Mouse (Mus musculus): ENCODE measurements at regions not wholly inside any gene's neighbourhood (a gene's known extent, or its start where the extent isn't known, plus 50 kb on each side); places are given as distances from the start of the nearest gene placed in this dataset.
A peak's percentile ranks its signal among the peaks of the same experiment; 100 is the strongest.

DNA sequence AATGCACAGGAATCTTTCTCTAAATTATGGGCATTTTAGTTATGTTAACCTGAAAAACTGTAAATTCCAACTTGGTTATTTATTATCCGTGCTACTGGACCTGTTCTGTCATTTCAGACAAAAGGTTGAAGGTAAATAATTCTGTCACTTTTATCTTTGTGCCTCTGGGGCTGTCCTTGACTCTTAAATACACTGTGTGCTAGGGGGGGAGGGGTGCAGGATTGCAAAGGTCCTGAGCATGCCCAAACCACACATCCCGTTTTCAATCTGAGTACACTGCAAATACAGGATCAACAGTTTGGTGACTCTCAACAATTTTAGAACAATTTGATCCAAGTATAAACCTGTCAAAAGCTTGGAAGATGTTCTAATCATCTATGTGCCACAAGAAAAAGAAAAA is 227.4 kb upstream of the Pabpc6 start:
- no peak for ATAC-seq (ENCODE audit: low FRiP score)
- H3K9me3 ChIP-seq (ENCODE audit: control insufficient read depth, low read length) = no peaks in the 10 kb centered on the region
- no peak overlapping the region for H3K27ac ChIP-seq (ENCODE audit: low read depth, low read length)
- no peaks in the 10 kb centered on the region for H3K36me3 ChIP-seq (ENCODE audit: control insufficient read depth, insufficient read depth, low read length)
- no peaks in the 10 kb centered on the region for H3K27me3 ChIP-seq (ENCODE audit: control insufficient read depth, insufficient read depth, low read length)
- H3K4me3 ChIP-seq (ENCODE audit: low read depth, low read length) = no peak overlapping the region
- H3K4me2 ChIP-seq = no peak overlapping the region
- WGBS = 58% methylated on average over 2 of the region's 2 CpGs
- H3K4me1 ChIP-seq (ENCODE audit: control insufficient read depth, insufficient read depth, low read length) = peaks cover 19% of the 10 kb centered on the region
- DNase-seq (ENCODE audit: low spot score, missing footprints) = no peak
- H3K9ac ChIP-seq (ENCODE audit: low read length) = no peak overlapping the region

DNA sequence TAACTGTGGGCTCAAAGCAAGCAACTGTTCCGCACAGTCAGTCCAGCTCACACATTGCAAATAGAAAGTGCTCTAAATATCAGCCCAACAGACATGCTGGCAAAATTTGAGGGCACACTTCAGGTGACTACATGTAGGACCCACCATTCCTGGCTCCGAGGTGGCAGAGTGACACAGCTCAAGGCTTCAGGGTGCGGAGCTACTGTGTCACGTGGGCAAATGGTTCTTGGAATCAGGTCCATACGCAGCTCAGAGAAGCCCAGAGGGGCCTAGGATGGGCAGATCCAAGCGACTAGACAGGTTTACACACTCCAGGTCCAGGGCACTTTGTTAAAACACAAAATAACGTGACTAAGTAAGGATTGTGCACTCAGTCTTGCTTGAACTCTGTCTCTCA is 226.2 kb upstream of the Pabpc6 start:
- Histone ChIP-seq H3K27me3 (ENCODE audit: control insufficient read depth, insufficient read depth, low read length) (no peaks in the 10 kb centered on the region), H3K4me3 (ENCODE audit: low read depth, low read length) (no peak overlapping the region), H3K36me3 (ENCODE audit: control insufficient read depth, insufficient read depth, low read length) (no peaks in the 10 kb centered on the region), H3K4me1 (ENCODE audit: control insufficient read depth, insufficient read depth, low read length) (peaks cover 19% of the 10 kb centered on the region), H3K4me2 (no peak overlapping the region), H3K9me3 (ENCODE audit: control insufficient read depth, low read length) (no peaks in the 10 kb centered on the region), H3K9ac (ENCODE audit: low read length) (no peak overlapping the region), H3K27ac (ENCODE audit: low read depth, low read length) (no peak overlapping the region)
- WGBS = 77% methylated on average over 7 of the region's 7 CpGs
- ATAC-seq (ENCODE audit: low FRiP score) (no peak), DNase-seq (ENCODE audit: low spot score, missing footprints) (no peak)

DNA sequence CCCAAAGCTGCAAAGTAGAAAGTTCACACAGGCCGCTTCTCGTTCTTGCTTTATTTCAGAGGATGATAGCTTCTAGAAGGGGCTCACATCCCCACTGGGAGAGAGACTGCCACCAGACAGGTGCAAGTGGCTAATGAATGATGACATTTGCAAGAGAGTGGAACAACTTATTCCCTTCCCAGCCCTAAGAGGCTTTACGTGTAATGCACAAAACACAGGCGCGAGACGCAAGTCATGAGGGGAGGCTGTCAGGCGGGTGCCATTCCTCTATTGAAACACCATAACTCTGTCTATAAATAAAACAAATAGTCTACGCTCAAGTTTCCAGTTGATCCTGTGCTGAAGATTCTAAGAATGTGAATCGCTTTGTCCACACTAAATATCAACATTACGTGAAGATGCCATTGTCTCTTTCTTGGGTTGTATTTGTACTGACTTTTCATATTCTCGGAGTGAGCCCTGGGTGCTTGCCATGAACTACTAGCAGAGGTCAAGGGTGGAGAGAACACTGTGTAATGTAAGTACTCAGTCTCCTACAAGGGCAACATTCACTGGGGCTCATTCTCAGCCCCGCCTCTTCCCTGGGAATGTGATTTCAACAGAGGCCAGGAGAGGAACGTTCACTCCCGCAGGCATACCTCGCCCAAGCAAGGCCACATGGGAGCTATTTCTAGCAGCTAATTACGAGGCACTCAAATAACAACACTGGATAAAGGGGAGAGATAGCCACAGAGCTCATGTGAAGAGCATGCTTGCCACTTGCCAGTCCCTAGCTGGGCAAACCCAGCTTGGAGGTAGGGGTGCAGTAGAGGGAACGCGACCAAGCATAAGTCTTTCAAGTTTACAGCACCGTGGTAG is 225.5 kb upstream of the Pabpc6 start:
- WGBS = 76% methylated on average over 19 of the region's 19 CpGs
- Histone ChIP-seq H3K27ac (ENCODE audit: low read depth, low read length) (no peak overlapping the region), H3K9ac (ENCODE audit: low read length) (no peak overlapping the region), H3K36me3 (ENCODE audit: control insufficient read depth, insufficient read depth, low read length) (no peaks in the 10 kb centered on the region), H3K27me3 (ENCODE audit: control insufficient read depth, insufficient read depth, low read length) (no peaks in the 10 kb centered on the region), H3K9me3 (ENCODE audit: control insufficient read depth, low read length) (no peaks in the 10 kb centered on the region), H3K4me3 (ENCODE audit: low read depth, low read length) (no peak overlapping the region), H3K4me1 (ENCODE audit: control insufficient read depth, insufficient read depth, low read length) (peaks cover 19% of the 10 kb centered on the region), H3K4me2 (no peak overlapping the region)
- ATAC-seq (ENCODE audit: low FRiP score) (no peak), DNase-seq (ENCODE audit: low spot score, missing footprints) (no peak)

DNA sequence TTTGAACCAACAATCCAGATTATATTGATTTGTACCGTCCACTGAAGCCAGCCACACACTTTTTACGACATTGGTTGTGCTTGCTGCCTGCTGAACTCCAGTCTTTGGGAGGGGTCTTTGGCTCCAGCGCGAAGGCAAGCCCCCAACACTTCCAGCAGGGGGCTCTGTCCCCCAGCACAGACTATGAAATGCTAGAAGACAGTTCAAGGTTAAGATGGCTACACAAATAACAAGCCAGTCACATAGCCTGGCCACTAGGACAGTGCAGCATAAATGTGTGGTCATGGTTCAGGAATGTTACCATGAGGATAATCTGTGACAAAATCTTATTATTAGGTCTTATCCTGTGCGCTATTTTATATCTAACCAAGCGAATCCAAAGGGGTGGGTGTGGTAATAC is 224.4 kb upstream of the Pabpc6 start:
- H3K9me3 ChIP-seq (ENCODE audit: control insufficient read depth, low read length) = no peaks in the 10 kb centered on the region
- H3K4me3 ChIP-seq (ENCODE audit: low read depth, low read length) = no peak overlapping the region
- H3K4me2 ChIP-seq = no peak overlapping the region
- H3K27ac ChIP-seq (ENCODE audit: low read depth, low read length) = no peak overlapping the region
- H3K27me3 ChIP-seq (ENCODE audit: control insufficient read depth, insufficient read depth, low read length) = no peaks in the 10 kb centered on the region
- ATAC-seq (ENCODE audit: low FRiP score) (peak; percentile 63), DNase-seq (ENCODE audit: low spot score, missing footprints) (no peak)
- no peaks in the 10 kb centered on the region for H3K36me3 ChIP-seq (ENCODE audit: control insufficient read depth, insufficient read depth, low read length)
- H3K4me1 ChIP-seq (ENCODE audit: control insufficient read depth, insufficient read depth, low read length) = peaks cover 22% of the 10 kb centered on the region
- no peak overlapping the region for H3K9ac ChIP-seq (ENCODE audit: low read length)
- WGBS = 41% methylated on average over 6 of the region's 6 CpGs

DNA sequence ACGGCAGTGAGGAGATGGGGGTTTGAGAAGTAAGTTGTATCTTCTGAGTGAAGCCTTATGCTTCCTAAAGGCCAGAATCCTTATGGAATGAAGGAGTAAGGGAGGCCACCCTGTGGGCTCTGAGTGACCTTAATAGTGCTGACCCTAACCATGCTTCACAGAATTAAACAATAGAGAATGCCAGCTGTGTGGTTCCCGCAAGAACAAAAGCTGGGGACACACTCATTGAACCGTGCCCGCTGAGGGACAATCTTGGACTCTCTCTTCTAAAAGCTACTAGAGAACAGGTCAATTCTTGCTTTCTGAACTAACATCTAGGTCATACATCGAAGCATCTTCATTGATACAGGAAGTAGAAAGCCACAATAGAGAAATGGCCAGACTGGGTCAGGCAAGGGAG is 223.3 kb upstream of the Pabpc6 start:
- ATAC-seq (ENCODE audit: low FRiP score) = no peak
- peak overlapping the region; percentile 20; the same call in 1 of the 2 replicates for H3K27ac ChIP-seq (ENCODE audit: low read depth, low read length)
- H3K27me3 ChIP-seq (ENCODE audit: control insufficient read depth, insufficient read depth, low read length) = no peaks in the 10 kb centered on the region
- no peak overlapping the region for H3K4me2 ChIP-seq
- DNase-seq (ENCODE audit: low spot score, missing footprints) = no peak
- peak overlapping the region; percentile 44 for H3K9ac ChIP-seq (ENCODE audit: low read length)
- H3K4me1 ChIP-seq (ENCODE audit: control insufficient read depth, insufficient read depth, low read length) = peaks cover 32% of the 10 kb centered on the region
- no peaks in the 10 kb centered on the region for H3K9me3 ChIP-seq (ENCODE audit: control insufficient read depth, low read length)
- WGBS = 24% methylated on average over 5 of the region's 5 CpGs
- H3K36me3 ChIP-seq (ENCODE audit: control insufficient read depth, insufficient read depth, low read length) = no peaks in the 10 kb centered on the region
- no peak overlapping the region for H3K4me3 ChIP-seq (ENCODE audit: low read depth, low read length)

DNA sequence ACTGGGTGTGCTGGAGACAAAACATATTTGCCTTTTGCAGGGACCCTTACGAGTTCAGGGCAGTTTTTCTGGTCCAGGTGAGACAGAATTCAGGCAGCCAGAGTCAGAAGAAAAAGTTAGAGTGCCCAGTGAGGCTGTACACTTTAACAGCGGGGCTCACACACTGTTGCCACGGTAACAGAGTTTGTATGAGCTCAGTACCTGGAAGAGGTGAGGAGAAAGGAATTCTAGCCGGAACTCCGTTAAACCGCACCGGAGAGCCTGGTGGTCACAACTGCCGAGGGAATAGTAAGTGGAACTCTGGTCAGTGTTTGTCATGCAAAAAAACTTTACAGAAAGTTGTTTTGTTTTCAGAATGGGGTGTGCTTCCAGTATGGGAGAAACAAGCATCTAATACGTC is 222.6 kb upstream of the Pabpc6 start:
- no peak overlapping the region for H3K4me2 ChIP-seq
- no peak overlapping the region for H3K27ac ChIP-seq (ENCODE audit: low read depth, low read length)
- H3K9me3 ChIP-seq (ENCODE audit: control insufficient read depth, low read length) = no peaks in the 10 kb centered on the region
- peaks cover 35% of the 10 kb centered on the region for H3K4me1 ChIP-seq (ENCODE audit: control insufficient read depth, insufficient read depth, low read length)
- H3K27me3 ChIP-seq (ENCODE audit: control insufficient read depth, insufficient read depth, low read length) = no peaks in the 10 kb centered on the region
- ATAC-seq (ENCODE audit: low FRiP score) = no peak
- no peak for DNase-seq (ENCODE audit: low spot score, missing footprints)
- no peak overlapping the region for H3K9ac ChIP-seq (ENCODE audit: low read length)
- no peak overlapping the region for H3K4me3 ChIP-seq (ENCODE audit: low read depth, low read length)
- 74% methylated on average over 9 of the region's 9 CpGs for WGBS
- no peaks in the 10 kb centered on the region for H3K36me3 ChIP-seq (ENCODE audit: control insufficient read depth, insufficient read depth, low read length)

DNA sequence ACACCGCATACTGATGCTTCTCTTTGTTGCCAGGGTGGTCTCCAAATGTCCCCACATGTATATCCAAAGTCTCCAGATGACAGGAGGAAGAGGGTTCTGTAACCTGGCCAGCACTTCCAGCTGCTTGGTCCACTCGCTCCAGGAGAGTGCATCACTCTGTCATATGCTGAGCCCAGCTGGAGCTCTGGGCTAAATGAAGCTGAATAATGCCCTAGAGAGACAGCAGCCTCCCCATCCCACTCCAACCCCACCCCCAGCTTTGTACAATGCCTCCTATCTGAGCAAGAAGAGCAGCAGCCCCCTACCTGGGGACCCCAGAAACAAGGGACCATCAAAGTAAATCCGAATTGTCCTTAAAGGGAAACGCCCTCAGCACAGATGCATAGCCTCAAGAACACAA is 219.0 kb upstream of the Pabpc6 start:
- ATAC-seq (ENCODE audit: low FRiP score) (peak; percentile 45; the same call in 1 of the 2 replicates), DNase-seq (ENCODE audit: low spot score, missing footprints) (no peak)
- Histone ChIP-seq H3K36me3 (ENCODE audit: control insufficient read depth, insufficient read depth, low read length) (no peaks in the 10 kb centered on the region), H3K4me2 (no peak overlapping the region), H3K4me3 (ENCODE audit: low read depth, low read length) (no peak overlapping the region), H3K27me3 (ENCODE audit: control insufficient read depth, insufficient read depth, low read length) (no peaks in the 10 kb centered on the region), H3K27ac (ENCODE audit: low read depth, low read length) (no peak overlapping the region), H3K9ac (ENCODE audit: low read length) (0 out of 2 replicates have a peak overlapping the region, but pooled peaks have one; percentile 13), H3K9me3 (ENCODE audit: control insufficient read depth, low read length) (no peaks in the 10 kb centered on the region), H3K4me1 (ENCODE audit: control insufficient read depth, insufficient read depth, low read length) (peaks cover 33% of the 10 kb centered on the region)
- 69% methylated on average over 4 of the region's 4 CpGs for WGBS

DNA sequence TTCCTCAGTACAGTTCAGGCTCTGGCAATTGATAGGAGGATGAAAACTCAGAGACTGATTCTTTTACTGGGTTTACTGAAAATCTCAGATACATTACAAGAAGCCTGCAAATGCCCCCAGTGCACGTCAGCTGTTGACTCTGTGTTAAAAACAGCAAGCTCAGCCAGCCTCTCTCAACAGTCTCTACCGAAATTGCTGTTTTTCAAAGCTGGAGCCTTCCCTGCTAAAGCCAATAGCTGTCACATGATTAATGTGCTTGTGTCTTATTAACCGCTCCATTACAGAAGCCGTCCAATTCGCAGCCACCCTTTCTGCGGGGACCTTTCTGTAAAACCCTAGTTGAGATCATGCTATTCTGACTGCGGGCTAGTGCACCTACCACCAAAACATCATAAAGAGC is 215.6 kb upstream of the Pabpc6 start:
- 75% methylated on average over 7 of the region's 7 CpGs for WGBS
- DNase-seq (ENCODE audit: low spot score, missing footprints) = no peak
- Histone ChIP-seq H3K4me3 (ENCODE audit: low read depth, low read length) (no peak overlapping the region), H3K9ac (ENCODE audit: low read length) (no peak overlapping the region), H3K27me3 (ENCODE audit: control insufficient read depth, insufficient read depth, low read length) (no peaks in the 10 kb centered on the region), H3K4me2 (no peak overlapping the region), H3K27ac (ENCODE audit: low read depth, low read length) (no peak overlapping the region), H3K36me3 (ENCODE audit: control insufficient read depth, insufficient read depth, low read length) (no peaks in the 10 kb centered on the region), H3K4me1 (ENCODE audit: control insufficient read depth, insufficient read depth, low read length) (peaks cover 36% of the 10 kb centered on the region), H3K9me3 (ENCODE audit: control insufficient read depth, low read length) (no peaks in the 10 kb centered on the region)
- no peak for ATAC-seq (ENCODE audit: low FRiP score)

DNA sequence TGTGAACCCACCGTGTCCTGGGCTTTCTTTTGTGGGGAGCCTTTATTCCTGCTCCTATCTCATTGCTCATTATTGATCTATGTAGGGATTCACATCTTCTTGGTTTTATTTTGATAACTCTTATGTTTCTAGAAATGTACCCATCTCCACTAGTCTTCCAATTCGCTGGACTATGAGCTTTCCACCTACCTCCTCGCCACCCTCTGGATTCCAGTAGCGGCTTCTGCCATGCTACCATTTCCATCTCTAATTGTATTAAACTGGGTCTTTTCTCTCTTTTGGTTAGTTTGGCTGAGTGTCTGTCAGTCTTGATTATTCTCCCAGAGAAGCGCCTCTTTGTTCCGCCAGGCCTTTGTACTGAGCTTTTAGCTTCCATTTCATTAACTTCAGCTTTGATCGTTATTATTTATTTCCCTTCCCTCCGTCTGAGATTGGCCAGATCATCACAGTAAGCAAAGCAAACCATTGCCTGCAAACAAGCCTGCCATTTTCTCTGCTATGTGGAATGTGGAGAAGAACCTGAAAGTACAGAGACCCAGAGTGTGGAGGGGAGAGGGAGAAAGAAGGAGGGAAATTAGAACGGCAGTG is 213.2 kb upstream of the Pabpc6 start:
- ATAC-seq (ENCODE audit: low FRiP score) = peak; percentile 75

More for the DNA sequence above, 213.2 kb upstream of the Pabpc6 start:
- Histone ChIP-seq H3K4me1 (ENCODE audit: control insufficient read depth, insufficient read depth, low read length) (peaks cover 25% of the 10 kb centered on the region), H3K9me3 (ENCODE audit: control insufficient read depth, low read length) (no peaks in the 10 kb centered on the region), H3K9ac (ENCODE audit: low read length) (no peak overlapping the region), H3K27me3 (ENCODE audit: control insufficient read depth, insufficient read depth, low read length) (no peaks in the 10 kb centered on the region), H3K27ac (ENCODE audit: low read depth, low read length) (peak overlapping the region; percentile 27; the same call in 1 of the 2 replicates), H3K36me3 (ENCODE audit: control insufficient read depth, insufficient read depth, low read length) (no peaks in the 10 kb centered on the region), H3K4me3 (ENCODE audit: low read depth, low read length) (no peak overlapping the region), H3K4me2 (no peak overlapping the region)
- DNase-seq (ENCODE audit: low spot score, missing footprints) = peak; percentile 92
- WGBS = 19% methylated on average over 9 of the region's 9 CpGs
